Mouse (Mus musculus) layer of hippocampus, postnatal 14 days (tissue): ENCODE results near the gene Gm5346. TPM values are rescaled to one million over a fixed set of nuclear protein-coding genes. Genes with fewer than 3 reads are reported as not detected.
"Not testable (repeated sequence)": the region's sequence is repeated elsewhere in the genome, so short reads cannot be mapped to it uniquely, and the experiment has no call there.

Experiments
- DNase-seq, 2 experiments: peaks; one replicate each; pipeline ENCODE4 v3.0.0; 2021 to 2022; ENCODE audit warnings: low spot score in 2 of 2, mixed read lengths in 1 of 2
- long read RNA-seq, 2 experiments: library from polyadenylated mRNA; stranded (forward); transcript quantifications; one replicate each; pipeline ENCODE4 v2.0.0; 2021
- total RNA-seq, 2 experiments: library from RNA; stranded (reverse); gene quantifications; 2 replicates each; pipeline ENCODE4 v1.2.3; 2021

The Gm5346 gene
- under 1 TPM in 1 of 2 experiments, not detected in 1; 0.14 TPM for total RNA-seq
- long read RNA-seq, experiment 1, result 0 reads
- long read RNA-seq, experiment 2, result 0 reads

- no peak for DNase-seq
Observed at GRCm38 (mm10) chr8:43627176-43627575, at the start of gene Gm5346. Gene Gm5346 (minus strand): TSS chr8:43627276.

DNA sequence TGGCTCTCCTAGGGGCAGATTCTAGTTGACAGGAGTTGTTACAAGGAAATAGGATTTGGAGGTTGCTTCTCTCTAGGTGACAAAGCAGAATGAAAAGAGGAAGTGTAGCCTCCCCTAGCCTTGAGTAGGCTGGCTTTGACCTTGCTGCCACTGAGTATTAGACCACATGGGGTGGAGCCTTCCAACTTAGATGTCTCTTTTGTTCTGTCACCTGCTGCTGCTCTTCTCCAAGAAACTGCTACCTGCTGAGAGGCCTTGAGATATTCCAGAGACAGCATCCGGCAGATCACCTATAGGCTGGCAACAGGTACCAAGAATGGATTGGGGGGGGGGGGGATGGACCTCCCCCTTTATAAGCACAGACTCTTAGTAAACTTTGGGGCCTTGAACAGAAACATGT is 11.0 kb downstream of the Gm5346 start:
- DNase-seq, result no peak

- DNase-seq, result not testable (repeated sequence)
Observed at GRCm38 (mm10) chr8:43603657-43604056, 23.4 kb downstream of the Gm5346 start.

DNA sequence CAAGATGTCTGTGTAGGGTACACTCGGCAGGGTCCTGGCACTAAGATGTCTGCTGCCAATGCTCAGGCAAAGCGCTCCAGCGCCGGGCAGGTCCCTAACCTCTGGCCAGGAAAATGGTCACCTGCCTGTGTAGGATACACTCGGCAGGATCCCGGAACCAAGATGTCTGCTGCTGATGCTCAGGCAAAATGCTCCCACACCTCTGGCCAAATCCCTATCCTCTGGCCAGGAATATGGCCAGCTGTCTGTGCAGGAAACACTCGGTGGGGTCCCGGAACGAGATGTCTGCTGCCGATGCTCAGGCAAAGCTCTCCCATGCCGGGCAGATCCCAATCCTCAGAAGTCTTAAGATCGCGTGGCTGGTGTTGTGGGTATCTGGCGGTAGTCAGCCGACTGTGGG is 23.9 kb downstream of the Gm5346 start:
- DNase-seq, result not testable (repeated sequence)

- not testable (repeated sequence) for DNase-seq
Observed at GRCm38 (mm10) chr8:43576607-43577006, 50.5 kb downstream of the Gm5346 start, which contains the start of gene Adam26a. Gene Adam26a (minus strand): TSS chr8:43576707.

Other genes with a start within 250 kb of the Gm5346 start
- gene Adam26b, start 99.2 kb downstream of the Gm5346 start, total RNA-seq, result not detected
- not detected for gene Adam26a, start 50.6 kb downstream of the Gm5346 start, total RNA-seq
- not detected for gene Adam34, start 82.8 kb upstream of the Gm5346 start, total RNA-seq